Mouse (Mus musculus): ENCODE measurements around the gene Ssh1.

Ssh1 gene

GRCm38 (mm10) chr5:113993031-113993486 lies 635 bp downstream of the Ssh1 start:
- DNase-seq (ENCODE audit: low read depth, low spot score): no peak

DNA sequence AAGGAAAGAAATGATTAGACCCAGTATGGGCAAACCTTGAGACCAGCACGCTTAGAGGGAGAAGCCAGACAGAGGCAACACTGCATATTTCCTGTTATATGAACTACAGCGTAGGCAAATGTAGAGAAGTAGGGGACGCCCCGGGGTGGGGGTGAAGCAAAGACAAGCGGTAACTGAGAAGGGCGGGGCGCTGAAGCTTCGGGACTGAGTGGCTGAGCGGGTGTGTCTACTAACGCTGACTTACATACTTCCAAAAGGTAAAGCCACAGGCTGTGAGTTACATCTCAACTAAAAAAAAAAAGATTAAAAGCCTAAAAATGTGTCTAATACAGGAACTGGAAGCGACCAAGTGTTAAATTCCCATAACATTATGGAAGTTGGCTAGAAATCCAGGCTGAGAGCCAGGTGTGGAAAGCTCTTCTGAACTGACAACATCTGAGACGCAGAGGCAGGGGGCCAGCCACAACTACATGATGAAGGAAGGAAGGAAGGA lies 1.3 kb downstream of the Ssh1 start:
- no peak for DNase-seq (ENCODE audit: low read depth, low spot score)

DNA sequence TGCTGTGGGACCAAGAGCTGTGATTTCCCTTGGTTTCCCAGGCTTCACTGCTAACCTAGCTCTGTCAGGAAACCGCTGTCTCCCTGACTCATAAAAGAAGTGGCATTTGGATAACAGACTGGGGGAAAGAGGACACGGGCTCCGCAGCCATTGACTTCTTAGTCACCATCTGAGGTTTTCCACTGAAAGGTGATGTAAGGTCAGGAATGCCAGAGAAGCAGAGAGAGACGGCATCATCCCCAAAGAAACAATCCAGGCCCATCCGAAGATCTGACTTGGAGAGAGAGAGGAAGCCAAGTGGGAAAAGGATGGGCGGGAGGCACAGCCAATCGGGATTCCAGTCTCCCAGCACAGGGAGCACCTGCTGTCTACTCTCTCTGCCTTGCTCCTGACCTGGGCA lies 2.6 kb downstream of the Ssh1 start:
- no peak for DNase-seq (ENCODE audit: low read depth, low spot score)

DNA sequence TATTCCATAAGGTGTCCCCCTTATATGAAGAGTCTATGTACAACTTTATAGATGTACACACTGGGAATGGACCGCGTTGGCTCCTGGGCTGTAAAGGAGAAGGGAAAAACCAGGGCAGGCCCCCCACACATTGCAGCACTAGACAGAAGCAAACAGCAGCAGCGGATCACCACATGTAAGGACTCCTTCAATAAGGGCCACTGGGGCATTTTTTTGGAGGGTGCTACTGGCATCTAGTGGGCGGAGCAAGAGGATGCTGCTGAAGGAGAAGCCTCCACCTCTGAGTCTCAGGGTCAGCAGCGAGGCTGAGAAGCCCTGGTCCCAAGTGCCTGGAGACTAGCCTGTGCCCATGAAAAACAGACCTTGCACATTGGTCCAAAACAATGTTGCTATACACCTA lies 3.1 kb downstream of the Ssh1 start:
- DNase-seq (ENCODE audit: low read depth, low spot score): no peak

DNA sequence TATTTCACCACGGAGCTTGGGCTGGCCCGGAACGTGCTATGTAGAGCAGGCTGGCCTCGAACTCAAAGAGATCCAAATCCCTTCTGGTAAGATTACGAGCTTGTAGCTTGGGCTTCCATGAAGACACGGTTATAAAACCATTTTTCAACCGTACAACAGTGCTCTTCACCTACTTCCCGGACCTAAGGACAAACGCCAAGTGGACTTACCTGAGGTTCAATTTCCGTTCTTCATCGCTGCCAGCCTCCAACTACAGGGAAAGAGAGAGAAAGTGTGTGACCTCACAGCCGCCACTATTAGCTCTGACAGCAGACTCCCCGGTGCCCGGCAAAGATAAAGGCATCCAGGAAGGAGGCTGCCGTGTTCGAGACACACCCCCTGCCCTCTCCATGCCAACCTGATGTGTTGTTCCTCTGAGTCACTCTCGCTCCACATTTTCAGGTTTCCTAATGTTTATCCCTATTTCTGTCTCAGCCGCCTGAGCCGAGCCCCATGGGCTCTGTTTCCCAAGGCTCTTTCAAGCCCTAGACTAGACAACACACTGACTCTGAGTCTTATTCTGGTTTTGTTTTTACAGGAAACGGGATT lies 4.2 kb downstream of the Ssh1 start:
- DNase-seq (ENCODE audit: low read depth, low spot score): no peak

DNA sequence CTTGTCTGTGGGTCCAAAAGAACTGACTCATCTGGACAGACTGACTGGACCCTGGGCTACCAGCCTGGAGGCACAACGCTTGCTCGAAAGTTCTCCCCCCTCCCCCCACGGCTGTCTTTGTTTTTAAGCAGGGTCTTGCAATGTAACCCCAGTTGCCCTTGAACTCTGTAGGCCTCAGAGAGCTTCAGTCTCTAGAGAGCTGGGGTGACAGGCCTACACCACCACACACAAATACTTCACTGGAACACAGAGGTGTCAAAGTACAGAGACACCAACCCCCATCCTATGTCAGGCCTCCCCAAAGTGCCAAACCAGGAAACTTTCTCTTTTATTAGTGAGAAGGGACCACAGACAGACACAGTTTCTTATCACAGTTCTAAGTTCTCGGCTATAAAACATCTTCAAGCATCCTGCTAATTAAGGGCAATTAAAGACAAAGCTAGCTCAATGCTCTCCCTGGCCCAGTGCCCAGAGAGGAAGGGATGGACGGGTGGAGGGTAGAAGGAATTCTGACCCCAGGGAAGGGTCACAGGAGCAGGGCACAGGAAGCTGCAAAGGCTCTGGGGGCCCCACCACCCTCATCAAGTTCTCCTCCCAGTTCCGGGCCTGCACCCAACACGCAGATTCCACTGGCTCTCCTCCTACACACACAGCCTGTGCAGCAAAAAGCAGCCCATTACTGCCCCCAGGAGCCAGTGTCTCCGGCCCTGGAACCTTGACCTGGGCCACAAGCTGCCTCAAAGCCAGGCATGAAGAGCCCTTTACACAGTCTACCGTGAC lies 7.3 kb downstream of the Ssh1 start:
- no peak for DNase-seq (ENCODE audit: low read depth, low spot score)

GRCm38 (mm10) chr5:113985737-113986136 lies 8.0 kb downstream of the Ssh1 start:
- DNase-seq (ENCODE audit: low read depth, low spot score): no peak

GRCm38 (mm10) chr5:113984025-113984740 lies 9.5 kb downstream of the Ssh1 start:
- no peak for DNase-seq (ENCODE audit: low read depth, low spot score)

DNA sequence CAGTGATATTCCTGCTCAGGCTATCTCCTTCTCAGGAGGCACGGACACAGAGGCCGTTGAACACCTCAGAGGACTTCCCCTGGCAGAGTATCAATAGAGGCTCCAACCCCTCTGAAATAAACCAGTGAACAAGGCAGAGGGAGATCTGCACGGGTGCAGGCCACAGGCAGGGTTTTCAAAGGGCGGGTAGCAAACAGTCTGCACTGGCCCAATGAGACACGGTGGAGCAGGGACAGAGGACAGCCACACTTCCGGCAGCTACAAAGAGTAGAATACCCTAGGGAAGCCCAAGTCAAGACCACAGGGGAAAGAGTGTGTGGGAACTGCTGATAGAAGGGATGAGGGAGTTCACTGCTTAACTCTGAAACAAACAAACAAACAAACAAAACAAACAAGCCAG lies 10.2 kb downstream of the Ssh1 start:
- DNase-seq (ENCODE audit: low read depth, low spot score): no peak

DNA sequence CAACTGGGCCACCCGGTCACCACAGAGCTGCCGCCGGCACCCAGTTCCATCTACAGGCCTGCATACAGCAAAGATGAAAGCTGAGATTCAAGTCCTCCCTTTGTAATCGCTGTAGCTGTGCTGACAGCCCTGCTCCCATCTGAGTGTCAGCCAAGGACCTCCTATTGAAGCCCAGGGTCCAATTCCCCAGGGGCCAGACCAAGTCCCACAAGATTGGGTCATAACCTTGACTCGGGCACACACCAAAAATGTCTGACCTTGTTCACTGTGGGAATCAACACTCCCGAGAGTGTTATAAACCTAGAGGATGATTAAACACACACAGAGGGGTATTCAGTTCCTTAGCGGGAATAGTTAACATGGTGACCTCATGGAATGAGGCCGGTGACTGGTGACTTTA lies 11.9 kb downstream of the Ssh1 start:
- DNase-seq (ENCODE audit: low read depth, low spot score): no peak

DNA sequence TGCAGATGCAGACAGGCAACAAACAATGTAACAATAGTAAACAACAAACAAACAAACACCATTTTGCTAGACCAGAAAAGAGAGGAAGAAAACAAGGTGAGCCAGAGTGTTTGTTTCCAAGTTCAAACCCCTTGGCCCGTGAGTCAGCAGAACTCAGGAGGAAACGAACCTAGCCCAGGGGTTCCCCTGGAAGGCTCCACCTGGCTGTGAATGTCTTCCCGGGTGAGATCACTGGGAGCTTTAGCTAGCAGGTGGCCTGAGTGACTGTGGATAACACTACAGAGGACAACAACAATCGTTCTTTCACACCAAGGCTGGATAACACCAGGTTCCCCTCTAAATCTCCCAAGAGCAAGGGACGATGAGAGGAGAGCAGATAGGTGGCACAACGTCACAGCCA lies 12.5 kb downstream of the Ssh1 start:
- no peak for DNase-seq (ENCODE audit: low read depth, low spot score)

DNA sequence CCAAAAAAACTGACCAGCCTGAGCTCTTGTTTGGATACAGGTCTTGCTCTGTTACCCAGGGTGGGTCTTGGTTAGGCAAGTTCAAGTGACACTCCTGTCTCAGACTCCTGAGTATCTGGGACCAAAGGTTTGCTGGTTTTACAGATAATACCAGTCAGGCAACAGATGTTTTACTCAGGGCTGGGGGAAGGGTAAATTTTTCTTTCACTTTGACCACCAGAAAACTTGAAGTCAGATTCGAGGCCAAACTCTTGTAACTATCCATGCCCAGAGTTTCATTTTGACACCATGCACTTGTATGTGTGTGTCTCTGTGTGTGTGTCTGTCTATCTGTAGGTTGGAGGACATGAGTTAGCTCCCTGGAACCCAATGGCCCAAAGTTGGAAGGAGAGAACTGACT lies 13.2 kb downstream of the Ssh1 start:
- DNase-seq (ENCODE audit: low read depth, low spot score): no peak

GRCm38 (mm10) chr5:113977309-113977708 lies 16.4 kb downstream of the Ssh1 start:
- no peak for DNase-seq (ENCODE audit: low read depth, low spot score)

DNA sequence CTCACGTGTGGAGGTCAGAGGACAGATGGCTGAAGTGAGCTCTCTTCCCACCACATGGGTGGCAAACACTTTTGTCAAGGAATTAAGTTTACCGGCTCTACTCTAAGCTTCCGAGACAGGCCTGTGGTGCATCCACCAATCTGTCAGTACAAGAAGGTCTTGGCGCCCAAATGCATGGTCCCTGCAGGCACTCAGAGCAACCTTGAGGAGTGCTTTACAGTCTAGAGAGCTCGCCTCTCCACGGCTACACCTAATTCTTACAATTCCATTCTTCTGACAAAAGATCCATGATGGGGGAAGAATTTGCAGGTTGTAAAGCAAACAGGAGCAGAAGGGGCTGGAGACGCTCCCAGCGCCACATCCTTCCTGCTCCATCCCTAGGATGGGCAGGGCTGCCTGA lies 17.1 kb downstream of the Ssh1 start:
- no peak for DNase-seq (ENCODE audit: low read depth, low spot score)

DNA sequence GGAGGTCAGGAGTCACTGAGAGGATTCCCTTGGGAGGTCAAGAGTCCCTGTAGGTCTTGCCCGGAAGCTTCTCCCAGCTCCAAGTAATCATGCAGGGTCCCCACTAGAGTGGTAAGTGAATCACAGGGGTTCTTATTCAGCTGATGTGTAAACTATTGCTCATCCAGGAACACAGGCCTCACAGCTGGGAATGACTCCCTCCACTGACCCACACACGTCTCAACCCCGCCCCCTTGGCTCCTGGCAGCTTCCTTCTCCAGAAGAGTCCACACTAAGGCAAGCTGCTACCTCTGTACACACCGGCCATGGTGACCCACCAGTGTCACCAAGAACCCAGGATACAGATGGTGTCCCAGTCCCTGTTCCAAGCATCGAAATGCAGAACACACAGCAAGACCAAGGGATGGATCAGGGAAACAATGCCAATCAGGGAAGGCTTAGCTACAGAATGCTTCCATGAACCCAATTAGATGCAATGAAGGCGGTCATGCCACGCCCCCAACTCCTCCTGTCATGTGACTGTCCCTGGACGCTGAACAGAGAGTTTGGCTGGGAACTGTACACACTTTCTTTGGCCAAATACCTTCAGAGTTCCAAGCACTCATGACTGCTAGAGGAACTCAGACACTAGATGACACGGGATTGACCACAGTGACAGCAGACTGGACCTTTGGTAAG lies 18.0 kb downstream of the Ssh1 start:
- no peak for DNase-seq (ENCODE audit: low read depth, low spot score)

- no peak for DNase-seq (ENCODE audit: low read depth, low spot score)
Observed at GRCm38 (mm10) chr5:113974576-113974975, 19.1 kb downstream of the Ssh1 start.

DNA sequence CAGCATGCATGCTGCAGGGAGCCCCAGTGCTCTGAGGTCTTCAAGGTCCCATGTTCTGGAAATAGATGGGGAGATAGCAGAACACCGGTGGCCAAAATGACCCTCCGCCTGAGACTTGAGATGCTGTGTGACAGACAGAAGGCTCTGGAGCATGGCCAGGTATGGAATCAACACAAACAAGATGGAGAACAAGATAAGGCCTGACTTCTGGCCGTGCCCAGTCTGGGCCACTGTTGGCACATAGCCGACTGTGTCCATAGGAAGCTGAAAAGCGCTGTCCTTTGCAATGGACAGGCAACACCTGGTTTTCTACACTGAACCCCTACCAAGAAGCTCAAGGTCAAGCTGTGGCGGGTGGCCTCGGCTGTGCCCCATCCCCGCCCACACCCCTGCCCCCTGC lies 19.9 kb downstream of the Ssh1 start:
- no peak for DNase-seq (ENCODE audit: low read depth, low spot score)

GRCm38 (mm10) chr5:113972589-113973515 lies 20.8 kb downstream of the Ssh1 start:
- DNase-seq (ENCODE audit: low read depth, low spot score): no peak

DNA sequence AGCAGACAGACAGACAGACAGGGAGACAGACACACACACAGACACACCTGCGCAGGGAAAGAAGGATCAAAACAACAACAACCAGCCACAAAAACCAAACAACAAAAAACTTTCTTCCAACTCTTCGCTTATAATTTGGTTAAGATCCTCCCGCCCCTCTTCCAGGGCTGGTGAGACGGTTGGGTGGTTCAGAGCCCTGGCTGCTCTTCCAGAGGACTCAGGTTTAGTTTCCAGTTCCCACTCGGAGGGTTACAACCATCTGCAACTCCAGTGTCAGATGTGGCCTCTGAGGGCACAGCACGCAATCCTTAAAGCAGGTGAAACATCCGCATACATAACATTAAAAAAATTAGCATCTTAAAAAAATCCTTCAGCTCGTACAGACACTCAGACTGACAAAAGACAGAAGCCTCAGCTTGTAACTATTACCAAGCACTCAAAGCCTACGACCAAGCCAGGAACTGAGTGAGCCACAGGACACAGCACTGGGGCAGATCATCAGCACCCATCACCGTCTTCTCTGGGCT lies 22.2 kb downstream of the Ssh1 start:
- no peak for DNase-seq (ENCODE audit: low read depth, low spot score)

DNA sequence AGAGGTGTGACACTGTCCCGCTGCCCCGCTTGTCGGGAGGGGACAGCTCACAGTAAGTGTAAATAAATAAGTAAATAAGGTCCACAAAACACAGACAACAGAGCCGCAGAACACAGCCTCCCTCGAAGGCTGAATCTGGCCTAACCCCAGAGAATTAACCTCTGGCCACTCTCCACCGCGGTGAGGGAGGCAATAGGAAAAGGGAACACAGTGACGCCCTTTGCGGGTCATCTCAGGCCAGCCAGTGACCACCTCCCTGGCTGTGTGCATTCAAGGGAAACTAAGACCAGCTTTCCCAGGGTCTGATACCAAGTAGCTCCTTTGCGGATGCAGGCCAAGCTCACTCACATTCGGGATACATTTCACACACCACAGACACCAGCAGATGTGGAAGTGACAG lies 25.3 kb downstream of the Ssh1 start:
- no peak for DNase-seq (ENCODE audit: low read depth, low spot score)
